Mouse (Mus musculus) heart, adult 2 months (tissue): ENCODE data around the gene Ube4b.

Experiments used
- CTCF ChIP-seq: fragments of 200-600 bp; IDR thresholded peaks from 2 replicates; pipeline ENCODE4 v1.8.1; 2022; ENCODE audit warnings: antibody characterized with exemption, mild to moderate bottlenecking, moderate library complexity
- EP300 ChIP-seq: fragments of 200-500 bp; IDR thresholded peaks from 2 replicates; pipeline ENCODE4 v1.6.1; 2011; ENCODE audit warnings: low read depth, low read length, control low read depth; ENCODE audit not compliant: insufficient read depth
- POLR2A ChIP-seq: fragments of 200-500 bp; IDR thresholded peaks from 2 replicates; pipeline ENCODE4 v1.6.1; 2011; ENCODE audit warnings: mild to moderate bottlenecking, low read depth, low read length, control low read depth; ENCODE audit not compliant: insufficient read depth

- TF ChIP-seq CTCF (no peak), POLR2A (no peak), EP300 (no peak)
These were observed 14.0 kb upstream of the Ube4b start for GRCm38 (mm10) chr4:149440576-149440975.
